Mouse (Mus musculus) testis, postnatal 14 days (tissue): ENCODE results near the gene Fam219b.

Source experiments
- DNase-seq: peaks from one replicate; pipeline ENCODE4 v3.0.0; 2021; ENCODE audit warnings: low spot score

Gene Fam219b

DNA sequence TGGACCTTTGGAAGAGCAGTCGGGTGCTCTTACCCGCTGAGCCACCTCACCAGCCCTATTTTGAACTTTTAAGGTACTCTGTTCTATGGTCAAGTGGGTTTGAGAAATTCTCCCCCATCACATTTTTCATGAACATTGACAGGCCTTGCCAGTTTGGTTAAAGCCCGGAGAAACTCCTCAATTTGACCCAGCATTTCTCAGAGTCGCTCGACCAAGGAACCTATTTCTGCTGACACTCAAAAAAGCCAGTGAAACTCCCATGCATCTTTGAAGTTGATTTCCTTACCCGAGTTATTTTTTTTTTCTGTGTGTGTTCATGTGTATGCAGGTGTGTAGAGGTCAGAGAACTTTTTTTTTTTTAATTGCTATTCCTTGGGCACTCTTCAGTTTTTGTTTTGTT, 27.3 kb downstream of the Fam219b start:
- no peak for DNase-seq

DNA sequence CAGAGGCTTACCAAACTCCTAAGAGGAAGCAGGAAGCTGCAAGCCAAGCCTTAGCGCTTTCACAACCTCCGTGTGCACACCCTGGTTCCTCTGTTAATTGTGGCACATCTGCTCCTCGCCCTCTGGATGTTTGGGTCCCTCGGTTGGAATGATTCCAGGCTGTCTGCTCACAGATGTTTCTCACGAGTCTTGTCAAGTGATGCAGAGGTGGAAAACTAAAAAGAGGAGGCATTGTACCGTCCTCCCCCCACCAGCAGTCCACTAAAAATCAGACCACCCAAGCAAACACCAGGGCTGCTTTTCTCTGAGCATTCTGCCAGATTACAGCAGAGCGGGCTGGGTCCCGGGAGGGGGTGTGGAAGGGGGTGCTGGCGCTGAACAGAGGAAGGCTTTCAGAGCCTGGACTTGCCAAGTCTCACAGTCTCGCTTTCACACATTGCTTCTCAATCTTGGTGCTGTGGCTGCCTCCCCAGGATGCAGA, 28.5 kb downstream of the Fam219b start:
- DNase-seq = peak; percentile 46

DNA sequence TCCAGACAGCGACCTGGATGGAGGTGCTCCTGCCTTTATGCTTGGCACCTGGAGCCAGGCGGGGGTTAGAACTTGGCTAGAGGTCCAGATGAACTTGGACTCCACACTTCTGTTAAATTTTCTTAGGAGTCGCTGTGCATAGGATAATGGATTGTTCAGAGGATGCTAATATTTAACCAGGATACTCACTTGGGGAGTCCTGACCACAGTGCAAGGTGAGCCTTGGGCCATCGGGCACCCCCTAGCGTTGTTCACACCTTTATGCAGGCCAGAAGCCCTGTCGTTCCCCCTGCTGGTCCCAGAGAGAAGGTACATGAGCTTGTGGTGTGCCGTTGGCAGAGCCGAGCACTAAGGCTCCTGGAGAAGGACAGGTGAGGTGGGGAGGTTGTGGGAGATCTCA, 29.5 kb downstream of the Fam219b start:
- no peak for DNase-seq

DNA sequence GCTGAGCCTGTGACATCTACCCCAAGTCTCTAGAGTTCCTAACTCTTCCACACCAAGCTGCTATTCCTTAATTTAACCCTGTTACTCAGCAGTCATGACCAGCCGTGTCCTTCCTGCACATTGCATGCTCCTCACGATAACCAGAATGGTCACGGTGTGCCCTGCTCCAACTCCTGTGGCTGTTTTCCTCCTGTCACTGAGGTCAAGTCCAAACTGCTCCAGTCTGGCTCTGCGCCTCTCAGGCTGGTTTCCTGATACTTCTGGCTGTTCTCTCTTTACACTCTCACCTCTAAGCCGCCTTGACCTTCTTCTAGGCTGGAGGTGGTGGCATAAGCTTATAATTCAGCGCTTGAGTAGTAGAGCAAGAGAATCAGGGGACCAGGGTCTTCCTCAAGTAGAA, 31.2 kb downstream of the Fam219b start:
- DNase-seq = no peak

DNA sequence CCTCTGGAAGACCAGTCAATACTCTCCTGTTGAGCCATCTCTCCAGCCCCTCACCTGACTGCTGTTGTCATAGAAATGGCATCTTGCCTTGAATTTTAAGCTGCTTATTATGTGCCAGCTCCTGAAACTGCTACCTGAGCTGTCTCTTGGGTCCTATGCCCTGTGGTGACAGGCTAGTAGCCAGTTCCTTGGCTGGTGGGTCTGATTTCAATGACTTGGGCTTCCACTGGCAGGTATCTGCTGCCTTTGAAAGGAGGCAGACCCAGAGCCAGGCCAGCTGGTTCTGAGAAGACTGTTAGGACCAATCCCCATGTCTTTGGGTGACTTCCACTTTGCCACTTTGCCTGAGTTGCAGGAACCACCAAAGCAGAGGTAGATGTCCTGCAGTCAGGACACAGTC, 37.1 kb downstream of the Fam219b start:
- no peak for DNase-seq

DNA sequence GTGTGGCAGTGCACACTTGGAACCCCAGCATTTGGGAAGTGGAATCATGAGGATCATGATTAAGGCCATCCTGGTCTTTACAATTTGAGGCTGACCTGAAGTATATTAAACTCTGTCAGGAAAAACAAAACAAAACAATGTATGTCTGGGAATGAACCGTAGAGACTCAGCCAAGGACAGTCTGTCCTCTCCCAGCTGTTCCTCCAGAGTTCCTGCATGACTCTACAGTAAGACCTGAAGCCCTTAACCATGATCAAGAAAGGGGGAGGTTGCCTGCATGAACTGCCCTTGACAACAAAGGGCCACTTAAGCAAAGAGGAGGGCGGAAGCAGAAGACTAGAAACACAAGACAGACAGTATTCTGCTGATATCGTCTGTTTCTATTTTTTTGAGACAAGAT, 38.2 kb downstream of the Fam219b start:
- DNase-seq = no peak

DNA sequence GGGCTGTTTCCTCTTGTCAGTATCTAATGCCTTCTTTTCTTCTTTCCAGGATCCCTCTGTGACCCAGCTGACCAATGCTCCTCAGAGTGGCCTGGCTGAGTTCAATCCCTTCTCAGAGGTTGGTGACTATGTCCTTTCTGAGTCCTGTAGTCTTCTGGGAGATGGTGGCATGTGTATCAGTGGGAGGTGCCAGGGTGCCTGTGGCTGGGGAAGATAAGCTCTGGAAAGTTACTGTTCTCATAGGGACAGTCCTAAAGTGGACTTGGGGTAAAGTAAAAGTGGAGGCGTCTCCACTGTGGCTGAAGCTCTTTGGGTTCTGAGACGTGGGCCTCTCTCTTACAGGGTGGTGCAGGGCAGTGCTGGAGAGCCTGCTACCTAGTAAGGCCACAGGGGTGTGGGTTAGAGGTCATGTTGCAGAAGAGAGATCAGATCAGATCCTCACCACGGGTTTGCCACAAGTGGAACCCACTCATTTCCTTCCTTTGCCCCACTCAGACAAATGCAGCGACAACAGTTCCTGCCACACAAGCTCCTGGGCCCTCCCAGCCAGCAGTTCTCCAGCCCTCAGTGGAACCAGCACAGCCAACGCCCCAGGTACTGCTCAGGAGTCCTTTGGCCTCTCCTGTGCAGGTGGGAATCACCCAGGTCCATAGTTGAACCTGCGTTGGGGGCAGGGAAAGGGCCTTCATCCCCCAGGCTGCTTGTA, 40.0 kb downstream of the Fam219b start:
- no peak for DNase-seq

DNA sequence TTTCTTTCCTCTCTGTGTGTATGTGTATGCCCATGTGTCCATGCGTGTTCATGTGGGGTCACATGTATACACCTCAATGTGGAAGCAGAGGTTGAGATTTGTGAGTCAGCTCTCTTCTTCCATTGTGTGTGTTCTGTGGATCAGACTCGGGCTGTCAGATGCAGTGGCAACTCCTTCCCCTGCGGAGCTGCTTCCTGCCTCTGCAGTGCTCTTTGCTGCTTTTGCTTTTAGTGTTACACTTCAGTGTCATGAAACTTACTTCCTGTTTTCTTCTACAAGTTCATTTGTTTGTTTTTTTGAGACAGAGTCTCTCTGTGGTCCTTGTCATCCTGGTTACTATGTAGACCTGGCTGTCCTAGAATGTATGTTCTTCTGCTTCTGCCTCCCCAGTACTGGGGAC, 47.7 kb downstream of the Fam219b start:
- no peak for DNase-seq

DNA sequence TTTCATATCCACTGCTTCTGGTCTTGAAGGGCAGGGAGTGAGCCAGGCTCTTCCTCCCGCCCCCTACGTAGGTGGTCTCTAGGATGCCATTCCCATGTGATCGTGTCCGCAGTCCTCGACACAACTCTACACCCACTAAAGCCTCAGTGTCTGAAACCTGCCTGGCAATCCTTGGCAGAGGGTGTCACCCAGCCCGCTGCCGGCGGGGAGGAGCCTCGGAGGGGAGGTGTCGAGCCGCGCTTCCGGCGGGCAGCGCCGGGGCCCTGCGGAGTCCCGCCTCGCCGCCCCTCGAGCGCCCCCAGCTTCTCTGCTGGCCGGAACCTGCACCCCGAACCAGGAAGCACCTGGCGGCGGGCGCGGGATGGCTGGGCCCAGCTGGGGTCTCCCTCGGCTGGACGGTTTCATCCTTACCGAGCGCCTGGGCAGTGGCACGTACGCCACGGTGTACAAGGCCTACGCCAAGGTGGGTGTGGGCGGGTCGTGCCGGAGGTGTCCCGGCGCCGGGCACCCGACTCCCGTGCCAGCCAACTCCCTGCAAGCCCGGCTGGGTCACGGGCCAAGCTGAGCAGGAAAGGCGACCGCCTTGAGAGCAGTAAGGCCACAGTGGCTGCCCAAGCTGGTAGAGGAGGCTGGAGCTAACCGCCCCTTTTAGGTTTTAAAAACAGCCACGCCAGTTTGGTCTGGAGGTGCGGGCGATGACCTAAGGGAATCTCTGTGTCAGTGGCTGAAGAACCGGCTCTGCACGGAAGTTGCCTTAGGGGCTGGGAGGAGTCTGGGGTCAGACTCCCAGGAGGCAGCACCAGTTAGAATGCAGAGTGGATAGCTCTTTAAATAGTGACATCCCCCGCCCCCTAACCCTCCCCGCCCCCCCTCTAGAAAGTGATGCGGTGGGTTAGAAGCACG, 52.1 kb downstream of the Fam219b start, which contains the start of gene Ulk3:
TSS of gene Ulk3 (plus strand) at position 229 of the 903 bp plus-strand sequence.
- peak; percentile 82 for DNase-seq

DNA sequence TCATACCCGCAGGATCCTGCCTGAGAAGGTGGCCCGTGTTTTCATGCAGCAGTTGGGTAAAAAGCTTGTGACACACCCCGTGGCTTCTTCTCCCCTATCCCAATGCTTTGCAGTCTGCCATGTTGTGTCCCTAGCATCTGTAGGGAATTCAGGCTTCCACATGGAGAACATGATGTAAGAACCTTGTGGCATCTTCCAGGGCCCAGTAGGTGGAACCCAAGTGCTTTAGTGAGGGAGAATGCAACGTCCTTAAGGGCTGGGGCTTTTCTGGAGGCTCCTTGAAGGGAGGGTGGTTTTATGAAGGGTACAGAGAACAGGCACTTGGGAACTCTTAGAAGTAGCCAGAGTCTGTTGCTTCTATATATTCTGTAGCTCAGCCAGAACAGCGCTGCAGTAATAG, 53.4 kb downstream of the Fam219b start:
- DNase-seq = no peak
